Mouse (Mus musculus): ENCODE data around the gene Llph.

Llph gene

DNA sequence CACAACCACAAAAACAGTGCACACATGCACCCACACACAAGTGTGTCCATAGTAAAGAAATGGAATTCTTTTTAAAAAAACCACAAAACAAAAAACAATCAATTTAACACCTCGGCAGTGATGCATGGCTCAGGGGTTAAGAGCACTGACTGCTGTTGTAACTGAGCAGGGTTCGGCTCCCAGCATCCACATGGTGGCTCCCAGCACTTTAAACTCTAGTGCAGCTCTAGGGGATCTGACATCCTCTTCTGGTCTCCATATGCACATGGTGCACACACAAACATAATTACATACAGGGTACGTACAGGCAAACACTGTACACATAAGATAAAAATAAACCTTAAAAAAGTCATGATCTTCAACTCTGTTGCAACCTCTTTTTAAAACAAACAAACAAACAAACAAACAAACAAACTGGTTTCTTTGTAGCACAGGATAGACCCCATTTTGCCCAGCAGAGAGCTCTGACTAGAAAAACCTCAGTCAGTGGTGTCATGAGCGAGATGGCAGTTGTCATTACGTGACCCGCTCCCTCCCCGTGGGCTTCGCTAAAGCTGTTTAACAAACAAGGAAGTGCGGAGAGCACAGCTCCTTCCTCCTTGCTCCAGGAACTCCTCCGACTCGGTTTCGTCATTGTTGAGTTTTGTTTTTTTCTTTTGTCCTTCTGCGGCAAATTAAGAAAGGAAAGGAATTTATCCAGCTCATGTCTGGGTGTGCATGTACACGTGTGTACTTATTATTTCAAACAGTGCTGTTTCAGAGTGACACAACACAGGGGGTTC is 7.1 kb upstream of the Llph start:
- DNase-seq (ENCODE audit: low spot score), result no peak

DNA sequence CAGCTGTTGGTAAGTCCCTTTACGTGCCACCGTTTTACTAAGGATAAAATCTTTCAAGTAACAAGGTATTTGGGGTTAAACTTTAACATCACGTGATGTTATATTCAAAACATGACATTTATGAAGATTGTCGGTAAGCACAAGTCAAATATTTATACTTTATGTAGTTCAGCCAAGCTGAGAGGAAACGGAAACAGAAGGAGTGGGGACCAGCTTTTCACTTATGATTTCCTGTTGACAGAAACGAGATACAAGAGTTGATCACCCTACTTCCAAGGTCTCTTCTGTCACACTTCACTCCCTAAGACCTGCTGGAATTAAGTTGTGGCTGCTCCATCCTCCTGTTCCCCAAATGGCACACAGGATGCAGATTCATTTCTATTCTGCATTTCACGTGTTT is 6.1 kb upstream of the Llph start:
- DNase-seq (ENCODE audit: low spot score), result no peak

DNA sequence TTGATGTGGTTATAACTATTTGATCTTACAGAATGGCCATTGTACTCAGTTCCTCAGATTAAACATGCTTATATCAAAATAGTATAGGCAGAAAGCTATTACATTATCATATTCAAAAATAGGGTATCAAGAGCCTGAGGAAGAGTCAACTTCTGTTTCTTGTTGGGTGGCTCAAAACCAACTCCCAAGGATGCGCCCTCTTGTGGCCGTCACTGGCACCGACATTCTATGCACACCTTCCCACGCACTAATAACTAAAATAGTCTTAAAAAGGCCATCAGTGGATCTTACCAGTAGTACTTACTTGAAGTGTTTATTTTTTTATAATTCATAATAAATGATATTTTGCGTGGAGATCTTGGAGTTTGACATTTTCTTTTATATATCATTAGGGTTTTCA is 4.8 kb downstream of the Llph start:
- peak; percentile 81 for DNase-seq (ENCODE audit: low spot score)

DNA sequence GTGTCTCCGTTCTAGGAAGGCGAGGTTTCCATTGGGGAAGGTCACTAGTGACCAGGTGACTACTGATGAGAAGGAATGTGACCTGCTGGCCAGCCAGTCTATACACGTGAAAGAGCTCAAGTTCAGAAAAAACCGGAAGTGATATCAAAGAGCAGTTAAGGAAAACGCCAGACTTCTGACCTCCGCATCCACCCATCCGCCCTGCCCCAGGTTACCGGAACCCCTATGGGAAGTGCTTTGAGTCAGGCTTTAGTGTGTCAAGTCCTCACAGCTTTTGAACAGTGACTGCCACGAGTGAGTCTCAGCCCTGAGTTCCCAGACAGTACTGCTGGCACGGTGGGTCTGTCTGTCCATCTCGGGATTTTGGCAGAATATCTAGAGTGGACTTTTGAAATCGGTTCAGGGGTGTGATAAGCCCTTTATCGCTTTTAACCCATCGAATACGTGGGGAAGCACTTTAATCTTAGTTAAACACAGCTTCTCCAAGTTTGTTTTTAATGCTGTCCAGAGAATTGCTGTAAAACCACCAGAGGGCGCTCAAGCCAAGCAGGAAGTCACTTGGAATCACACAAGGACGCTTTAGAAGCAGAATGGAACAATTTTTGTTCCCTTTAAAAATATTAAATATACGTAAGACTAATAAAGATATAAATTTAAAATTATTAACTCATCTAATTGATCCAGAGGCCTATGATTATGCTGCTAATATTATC is 6.9 kb downstream of the Llph start:
- DNase-seq (ENCODE audit: low spot score), result peak; percentile 78

DNA sequence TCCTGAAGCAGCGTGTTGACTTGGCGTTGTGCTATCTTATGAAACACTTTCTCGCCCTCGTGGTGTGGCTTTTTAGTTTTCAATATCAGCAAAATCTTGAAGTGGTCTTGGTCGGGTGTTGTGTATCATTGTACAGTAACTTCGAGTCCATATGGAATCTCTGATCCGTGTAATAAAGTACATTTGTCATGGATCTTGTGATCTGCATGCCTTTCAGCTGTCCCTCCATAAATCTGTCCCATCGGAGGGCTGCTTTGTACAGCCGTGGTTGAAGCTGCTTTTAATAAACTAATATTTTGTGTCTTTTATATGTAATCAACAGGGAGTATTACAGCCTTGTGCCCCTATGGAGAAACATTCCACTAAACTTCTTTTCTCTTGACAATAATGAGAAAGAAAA is 10.0 kb downstream of the Llph start:
- no peak for DNase-seq (ENCODE audit: low spot score)

DNA sequence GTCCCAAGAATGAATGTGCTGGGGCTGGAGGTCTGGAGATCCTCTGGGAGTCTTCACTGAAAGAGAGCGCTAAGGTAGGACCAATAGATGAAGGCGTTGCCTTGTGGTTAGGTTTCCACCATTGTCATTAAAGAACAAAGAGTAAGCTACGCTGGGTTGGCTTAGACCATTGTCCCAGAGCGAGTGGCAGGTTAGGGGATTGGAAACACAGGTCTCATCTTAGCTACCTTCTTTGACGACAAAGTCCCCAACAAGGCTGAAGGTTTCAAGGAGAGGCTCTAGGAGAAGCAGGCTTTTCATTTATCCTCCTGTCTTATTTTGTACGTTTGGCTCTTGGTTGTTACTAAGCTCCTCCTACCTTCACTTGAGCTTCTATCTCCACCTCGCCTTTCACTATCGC is 11.4 kb downstream of the Llph start:
- no peak for DNase-seq (ENCODE audit: low spot score)

DNA sequence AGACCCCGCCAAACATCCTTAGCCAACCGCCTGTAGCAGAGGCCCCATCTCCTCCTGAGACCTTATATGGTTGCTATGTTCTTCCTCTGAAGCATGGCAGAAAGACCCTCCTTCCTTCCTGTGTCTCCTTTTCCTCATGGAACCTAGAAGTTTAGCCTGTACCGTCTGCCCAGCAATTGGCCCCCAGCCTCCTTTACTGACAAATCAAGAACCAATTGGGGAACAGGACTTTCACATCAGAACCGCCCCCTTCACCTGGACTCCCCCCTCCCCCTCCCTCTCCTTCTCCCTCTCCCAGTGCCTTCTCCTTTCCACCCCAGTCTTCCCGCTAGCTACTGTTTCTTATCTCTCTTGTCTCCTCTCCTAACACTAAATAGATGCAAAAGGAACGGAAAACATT is 12.6 kb downstream of the Llph start:
- no peak for DNase-seq (ENCODE audit: low spot score)

DNA sequence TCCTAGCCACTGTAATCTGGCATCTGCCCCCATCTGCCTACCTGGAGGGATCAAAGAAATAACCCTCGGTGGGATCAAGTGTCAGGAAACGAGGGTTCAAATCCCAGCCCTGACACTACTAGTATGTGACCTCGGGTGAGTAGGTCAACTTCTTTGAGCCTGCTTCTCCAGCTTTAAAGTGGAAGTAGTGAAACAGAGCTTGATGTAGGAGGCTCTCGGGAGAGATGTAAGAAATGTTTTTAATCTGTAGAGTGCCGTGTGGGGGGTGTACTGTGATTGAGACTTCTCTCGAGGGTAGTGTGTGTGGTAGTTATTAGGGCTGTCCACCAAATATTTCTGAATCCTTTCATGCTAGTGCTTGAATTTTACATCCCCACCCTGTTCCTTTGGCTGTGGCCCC is 15.6 kb downstream of the Llph start:
- DNase-seq (ENCODE audit: low spot score), result no peak

DNA sequence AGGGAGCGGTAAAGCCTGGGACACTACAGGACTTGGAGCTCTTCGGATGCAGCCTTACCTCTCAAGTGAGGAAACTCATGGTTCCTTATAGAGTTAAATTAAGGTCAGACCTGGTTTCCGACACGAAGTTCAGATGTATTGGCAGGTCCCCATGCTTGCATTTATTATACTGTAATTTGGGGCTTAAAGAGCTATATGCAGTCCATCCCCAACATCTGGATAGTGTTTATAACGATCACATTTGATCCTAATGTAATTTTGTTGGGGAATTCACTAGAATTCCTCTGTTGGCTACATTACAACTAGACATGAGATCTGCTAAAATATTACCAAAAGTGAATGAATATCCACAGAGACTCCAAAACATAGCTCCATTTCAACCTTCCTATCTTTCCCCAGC is 18.8 kb downstream of the Llph start:
- DNase-seq (ENCODE audit: low spot score), result no peak

DNA sequence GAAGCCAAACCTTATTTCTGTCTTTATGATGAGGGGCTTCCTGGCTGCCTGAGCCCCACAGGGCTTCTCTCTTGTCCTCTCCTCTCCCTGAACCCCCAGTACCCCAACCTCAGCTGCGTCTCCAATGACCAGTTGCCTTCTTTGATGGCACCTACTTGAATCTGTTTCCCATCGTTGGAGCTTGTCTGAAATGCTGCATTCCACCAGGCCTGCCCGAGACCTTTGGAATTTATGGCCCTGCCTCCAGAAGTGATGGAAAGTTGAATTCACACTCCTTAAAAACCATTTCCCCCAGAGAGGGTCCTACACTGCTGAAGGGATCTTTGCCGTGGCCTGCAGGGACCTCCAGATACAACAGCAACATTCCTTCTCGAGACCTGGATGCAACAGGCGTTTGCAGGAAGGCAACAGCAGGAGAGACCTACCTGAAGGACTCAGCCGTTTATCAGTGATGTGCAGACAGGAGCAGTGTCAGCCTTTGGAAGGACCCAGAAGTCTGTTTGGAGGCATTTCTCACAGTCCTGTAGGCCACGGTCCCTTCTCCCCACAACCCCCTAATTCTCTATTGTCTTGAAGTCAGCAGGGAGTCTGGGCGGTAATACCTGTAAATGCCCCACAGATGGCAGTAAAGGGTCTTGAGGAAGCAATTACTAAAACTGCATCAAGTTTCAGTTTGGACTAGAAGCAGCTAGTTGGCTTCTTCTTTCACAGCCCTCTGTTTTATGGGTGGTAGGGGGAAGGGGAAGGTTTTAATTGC is 20.3 kb downstream of the Llph start:
- peak; percentile 80 for DNase-seq (ENCODE audit: low spot score)

DNA sequence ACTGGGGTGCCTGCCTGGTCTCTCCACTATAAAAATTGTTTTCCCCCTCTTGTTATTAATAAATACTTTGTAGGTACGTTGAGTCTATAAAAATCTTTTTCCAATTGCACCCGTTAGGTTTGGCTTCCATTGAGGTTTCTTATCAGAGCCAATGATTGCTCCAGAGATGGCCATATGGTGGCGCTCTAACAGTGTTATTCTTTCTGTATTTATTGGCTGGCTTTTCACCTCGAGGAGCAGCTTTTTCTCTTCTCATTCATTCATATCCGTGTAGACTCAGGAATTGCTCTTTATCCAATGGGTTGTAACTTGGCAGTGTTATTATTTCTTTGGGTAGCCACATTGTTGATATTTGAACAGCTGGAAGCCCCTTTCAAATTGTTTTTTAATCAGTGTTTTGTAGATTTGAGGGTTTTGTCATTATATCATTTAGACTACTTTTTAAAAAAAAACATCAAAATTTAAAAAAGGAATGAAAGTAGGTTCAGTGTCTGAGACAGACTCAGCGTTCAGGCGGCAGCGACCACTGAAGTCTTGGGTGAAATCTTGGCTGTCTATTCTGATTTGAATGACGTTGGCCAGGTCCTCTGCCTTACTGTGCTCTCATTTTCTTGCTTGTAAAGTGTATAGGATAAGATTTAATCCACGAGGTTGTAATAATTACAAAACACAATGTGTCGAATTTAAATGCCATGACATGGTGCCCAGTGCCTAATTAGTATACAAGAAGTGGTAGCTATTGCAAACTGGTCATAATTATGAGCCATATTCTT is 24.2 kb downstream of the Llph start:
- peak; percentile 39 for DNase-seq (ENCODE audit: low spot score)

DNA sequence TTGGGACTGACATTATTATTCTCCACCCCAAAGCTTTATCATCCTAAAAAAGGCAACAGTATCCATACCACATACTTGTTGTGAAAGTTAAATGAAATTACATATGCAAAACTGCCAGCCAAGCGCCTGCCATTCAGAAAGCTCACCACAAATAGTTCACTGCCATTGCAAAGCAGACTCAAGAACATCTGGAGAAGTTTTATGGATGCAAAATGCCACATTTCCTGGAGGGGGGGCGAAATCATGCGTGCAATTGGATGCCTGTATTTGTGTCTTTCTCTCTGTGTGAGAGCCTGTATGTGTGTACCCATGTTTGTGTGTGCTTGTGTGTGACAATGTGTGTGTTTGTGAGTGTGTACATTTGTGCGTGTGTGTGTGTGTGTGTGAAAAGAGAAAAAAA is 24.9 kb downstream of the Llph start:
- no peak for DNase-seq (ENCODE audit: low spot score)

DNA sequence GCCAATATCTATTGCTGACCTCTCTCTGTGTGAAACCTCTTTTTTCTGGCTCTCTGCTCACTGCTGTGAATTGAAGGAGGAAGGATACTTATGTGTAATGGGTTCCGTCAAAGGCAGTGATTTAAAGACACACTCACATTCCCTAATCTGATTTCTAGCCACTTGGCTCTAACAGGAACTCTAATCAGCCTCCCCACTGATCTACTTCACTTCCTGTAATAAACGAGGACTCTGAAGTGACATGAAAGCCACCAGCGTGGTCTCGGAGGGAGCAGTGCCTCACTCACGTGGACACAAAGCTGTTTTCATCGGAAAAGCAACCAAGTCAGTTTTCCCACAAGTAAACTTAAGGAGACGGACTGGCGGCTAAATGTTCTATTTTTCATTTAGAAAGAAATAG is 25.9 kb downstream of the Llph start:
- DNase-seq (ENCODE audit: low spot score), result no peak

DNA sequence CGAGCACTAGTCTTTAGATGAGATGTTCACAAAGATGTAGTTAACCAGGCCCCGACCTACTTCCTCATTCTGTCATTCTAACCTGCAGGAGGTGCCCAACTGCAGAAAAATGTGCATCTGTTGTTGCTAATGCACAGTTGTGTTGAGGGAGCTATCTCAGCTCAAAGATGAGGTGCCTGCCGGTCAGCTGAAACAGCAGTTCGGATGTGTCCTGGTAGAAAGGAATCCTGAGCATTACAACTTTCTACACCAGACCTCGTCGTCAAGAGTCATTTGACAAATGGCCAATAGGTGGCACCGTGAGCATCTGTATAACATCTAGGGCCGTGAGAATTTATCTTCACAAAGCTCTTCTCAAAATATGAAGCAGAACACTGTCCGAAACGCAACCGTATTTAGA is 30.4 kb downstream of the Llph start:
- peak; percentile 84 for DNase-seq (ENCODE audit: low spot score)

DNA sequence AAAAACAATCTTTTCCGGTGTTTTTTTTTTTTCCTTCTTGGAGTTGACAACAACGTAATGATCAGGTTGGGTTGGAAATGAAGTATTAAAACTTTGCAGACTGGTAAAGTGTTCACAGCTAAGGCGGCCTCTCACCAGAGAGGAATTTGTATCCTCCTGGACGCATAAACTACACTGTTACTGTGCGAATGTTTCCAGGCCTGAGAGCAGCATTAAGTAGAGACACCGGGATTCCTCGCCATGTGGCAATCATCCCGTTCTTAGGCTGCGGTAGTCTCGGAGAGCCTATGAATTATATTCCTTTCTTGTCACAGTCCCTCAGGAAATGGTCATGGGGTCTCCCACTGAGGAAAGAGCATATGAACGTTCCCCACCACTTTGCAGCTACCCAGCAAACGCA is 40.9 kb downstream of the Llph start:
- no peak for DNase-seq (ENCODE audit: low spot score)

DNA sequence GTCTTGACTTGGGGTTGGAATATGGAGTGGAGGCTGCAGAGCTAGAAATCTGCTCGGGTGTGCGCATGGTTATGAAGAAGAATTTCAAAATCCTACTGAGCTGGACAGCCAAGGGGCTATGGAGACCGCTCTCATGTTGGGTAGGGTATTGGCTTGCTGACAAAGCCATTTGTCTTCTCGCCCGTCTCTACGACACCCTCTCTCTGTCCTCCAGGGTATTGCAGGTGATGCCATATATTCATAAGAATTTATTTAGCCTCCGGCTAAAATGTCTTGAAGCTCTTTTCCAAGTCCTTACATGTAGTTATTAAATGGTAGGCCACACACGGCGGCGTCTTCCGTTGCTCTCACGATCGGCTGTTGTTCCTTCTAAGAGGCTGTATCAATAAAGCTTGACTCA is 43.1 kb downstream of the Llph start:
- no peak for DNase-seq (ENCODE audit: low spot score)

DNA sequence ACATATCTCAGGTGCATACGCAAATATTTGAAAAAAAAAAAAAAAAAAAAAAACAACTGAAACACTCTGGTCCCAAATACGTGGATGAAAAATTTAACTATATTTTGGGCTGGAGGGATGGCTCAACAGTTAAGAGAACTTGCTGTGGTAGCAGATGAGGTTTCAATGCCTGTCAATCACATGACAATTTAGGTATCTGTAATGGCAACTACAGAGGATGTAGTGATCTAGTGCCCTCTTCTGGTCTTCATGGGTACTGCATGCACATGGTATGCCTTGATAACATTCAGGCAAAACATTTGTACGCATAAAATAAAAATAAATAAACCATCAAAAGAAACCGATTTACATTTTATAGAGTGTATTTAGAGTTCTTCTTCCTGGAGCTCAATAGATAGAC is 43.9 kb downstream of the Llph start:
- peak; percentile 75 for DNase-seq (ENCODE audit: low spot score)

DNA sequence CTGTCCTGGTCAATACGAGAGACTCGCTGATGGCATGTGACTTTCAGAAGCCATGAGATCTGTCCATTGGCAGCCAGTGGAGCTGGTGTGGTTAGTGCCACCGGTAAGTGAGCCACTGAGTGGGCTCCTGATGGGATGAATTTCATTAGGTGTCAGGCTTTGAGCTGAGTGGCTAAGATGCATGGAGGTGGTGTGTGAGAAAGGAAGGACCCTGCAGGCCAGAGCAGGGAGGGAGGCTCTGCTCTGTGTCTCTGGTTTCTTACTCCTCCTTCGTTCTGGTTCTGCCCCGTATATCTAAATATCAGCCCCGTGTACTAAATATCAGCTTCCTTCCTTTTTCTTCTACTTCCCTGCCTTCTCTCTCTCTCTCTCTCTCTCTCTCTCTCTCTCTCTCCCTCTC is 44.4 kb downstream of the Llph start:
- DNase-seq (ENCODE audit: low spot score), result no peak

DNA sequence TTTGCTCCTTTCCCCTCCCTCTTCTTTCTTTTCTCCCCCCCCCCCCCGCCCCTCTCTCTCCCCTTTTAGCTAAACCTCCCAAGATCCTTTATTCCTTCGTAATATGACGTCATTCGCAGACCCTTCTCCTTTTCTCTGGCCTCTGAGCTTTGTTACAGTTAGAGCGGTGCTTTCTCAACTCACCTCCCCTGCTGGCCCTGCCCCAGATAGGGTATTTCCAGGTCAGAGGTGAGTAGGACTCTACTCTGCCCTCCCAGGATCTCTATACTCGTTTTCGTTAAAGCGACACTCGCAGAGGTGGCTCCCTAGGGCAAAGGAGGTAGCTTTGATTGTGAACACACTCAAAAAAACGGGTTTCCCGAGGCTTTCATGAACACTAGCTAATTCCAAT is 45.0 kb downstream of the Llph start:
- DNase-seq (ENCODE audit: low spot score), result no peak

DNA sequence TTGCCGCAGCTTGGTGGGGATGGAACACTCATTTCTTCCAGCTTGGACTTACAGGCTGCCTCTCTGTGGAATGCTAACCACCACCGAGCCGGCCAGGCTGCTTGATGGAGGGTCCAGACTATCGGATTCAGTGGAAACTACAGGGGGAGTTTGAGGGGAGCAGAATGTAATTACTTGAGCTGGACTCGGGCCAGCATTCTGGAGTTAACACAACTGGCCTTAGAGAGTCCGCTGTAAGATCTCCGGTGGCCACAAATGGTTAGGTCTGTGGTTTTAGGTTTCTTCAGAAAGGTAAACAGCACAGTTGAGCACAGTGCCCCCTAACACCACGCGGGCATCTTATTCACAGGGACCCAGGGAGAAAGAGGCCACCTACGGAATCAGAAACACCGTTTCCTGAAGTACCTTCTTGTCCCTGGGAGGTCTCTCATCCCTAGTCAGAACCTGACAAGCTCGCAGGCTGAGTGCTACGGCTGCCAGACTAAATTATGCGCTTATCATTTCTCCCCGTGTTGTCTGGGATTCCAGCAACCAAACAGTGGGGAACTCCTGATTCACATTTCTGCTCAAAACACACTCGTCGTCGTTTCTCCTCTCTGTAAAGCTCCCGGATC is 45.5 kb downstream of the Llph start:
- DNase-seq (ENCODE audit: low spot score), result peak; percentile 60

DNA sequence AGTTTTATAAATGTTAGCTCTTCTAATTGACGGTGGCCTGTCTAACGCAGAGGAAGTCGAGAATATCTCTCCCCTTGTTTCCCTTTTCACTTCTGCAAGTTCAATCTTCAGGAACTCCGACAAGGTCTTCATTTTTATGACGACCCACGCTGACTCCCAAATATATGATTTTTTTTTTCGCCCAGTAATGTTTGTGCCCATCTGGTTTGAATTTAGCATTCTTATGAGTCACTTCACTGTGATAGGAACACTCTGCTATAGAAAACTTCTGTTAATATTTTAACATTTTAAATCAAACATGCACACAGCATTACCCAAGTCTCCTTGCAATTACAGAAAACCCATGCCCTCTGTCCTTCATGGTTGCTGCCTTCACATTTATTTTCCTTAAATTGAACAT is 46.5 kb downstream of the Llph start:
- no peak for DNase-seq (ENCODE audit: low spot score)
